Mouse (Mus musculus) G1E (cell line): ENCODE data around the gene Sept10.

ENCODE experiments used
- CTCF ChIP-seq: IDR thresholded peaks from 2 replicates; pipeline ENCODE4 v1.5.1; 2012; ENCODE audit warnings: low read depth, low read length, inconsistent platforms, mixed read lengths
- GATA1 ChIP-seq: IDR thresholded peaks from 2 replicates; pipeline ENCODE4 v1.6.1; 2012; ENCODE audit warnings: borderline replicate concordance, low read length, inconsistent platforms, mixed read lengths
- GATA2 ChIP-seq: IDR thresholded peaks from 2 replicates; pipeline ENCODE4 v1.6.1; 2012; ENCODE audit warnings: low read depth, low read length, inconsistent platforms, borderline replicate concordance
- POLR2AphosphoS5 ChIP-seq: IDR thresholded peaks from 2 replicates; pipeline ENCODE4 v1.6.1; 2012; ENCODE audit warnings: low read depth, low read length, inconsistent platforms; ENCODE audit not compliant: insufficient replicate concordance
- TAL1 ChIP-seq: conservative IDR thresholded peaks from 2 replicates; pipeline ENCODE4 v1.6.1; 2012; ENCODE audit warnings: low read depth, low read length, inconsistent platforms, mixed read lengths

DNA sequence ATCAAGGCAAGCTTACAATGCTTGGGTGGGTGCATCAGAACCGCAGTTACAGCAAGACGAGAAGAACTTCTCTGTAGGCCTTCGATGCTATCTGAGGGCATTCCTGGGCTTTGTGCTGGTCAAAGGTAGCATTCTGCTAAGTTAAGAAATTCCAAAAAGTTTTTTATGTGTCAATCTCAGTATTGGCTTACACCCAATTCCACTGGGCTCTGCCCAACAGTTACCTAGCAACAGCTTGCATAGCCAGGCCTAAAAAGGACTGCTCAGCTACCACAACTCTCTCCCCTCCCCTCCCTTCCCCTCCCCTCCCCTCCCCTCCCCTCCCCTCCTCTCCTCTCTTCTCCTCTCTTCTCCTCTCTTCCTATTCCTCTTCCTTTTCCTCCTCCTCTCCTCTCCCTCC lies 40.0 kb upstream of the Sept10 start:
- TF ChIP-seq CTCF (no peak), GATA1 (no peak), TAL1 (no peak), POLR2AphosphoS5 (no peak), GATA2 (no peak)
